Mouse (Mus musculus) stomach, embryonic 14.5 days (tissue): ENCODE measurements at regions not wholly inside any gene's neighbourhood (a gene's known extent, or its start where the extent isn't known, plus 50 kb on each side); places are given as distances from the start of the nearest gene placed in this dataset.

Source experiments
- ATAC-seq: fragments of 200-750 bp; cut with Nextera tagmentation; 2 replicates; pipeline ENCODE4 v1.8.0; 2017; ENCODE audit warnings: low read depth, moderate TSS enrichment; ENCODE audit not compliant: insufficient number of reproducible peaks, insufficient read depth, low FRiP score
- H3K27ac ChIP-seq: fragments of 300-500 bp; sonication (generic); 2 replicates; pipeline ENCODE4 v1.5.1; 2014; ENCODE audit warnings: mild to moderate bottlenecking, low read length, moderate library complexity, mixed read lengths
- H3K27me3 ChIP-seq: fragments of 300-500 bp; sonication (generic); 2 replicates; pipeline ENCODE4 v1.6.1; 2014; ENCODE audit warnings: low read length, control low read depth, mixed read lengths; ENCODE audit not compliant: control insufficient read depth, insufficient read depth
- H3K36me3 ChIP-seq: fragments of 300-500 bp; sonication (generic); 2 replicates; pipeline ENCODE4 v1.6.1; 2014; ENCODE audit warnings: mild to moderate bottlenecking, control low read depth, low read length, moderate library complexity, mixed read lengths; ENCODE audit not compliant: control insufficient read depth, insufficient read depth
- H3K4me1 ChIP-seq: fragments of 300-500 bp; sonication (generic); 2 replicates; pipeline ENCODE4 v1.6.1; 2014; ENCODE audit warnings: low read length, control low read depth, mixed read lengths; ENCODE audit not compliant: control insufficient read depth, insufficient read depth
- H3K4me2 ChIP-seq: fragments of 300-500 bp; sonication (generic); replicated peaks from 2 replicates; pipeline ENCODE4 v1.6.1; 2014; ENCODE audit warnings: low read depth, low read length, control low read depth
- H3K4me3 ChIP-seq: fragments of 300-500 bp; sonication (generic); 2 replicates; pipeline ENCODE4 v1.5.1; 2014; ENCODE audit warnings: low read depth, low read length, control low read depth
- H3K9ac ChIP-seq: fragments of 300-500 bp; sonication (generic); replicated peaks from 2 replicates; pipeline ENCODE4 v1.6.1; 2014; ENCODE audit warnings: low read depth, mild to moderate bottlenecking, control low read depth, low read length, moderate library complexity, mixed read lengths
- H3K9me3 ChIP-seq: fragments of 300-500 bp; sonication (generic); 2 replicates; pipeline ENCODE4 v1.6.1; 2016; ENCODE audit warnings: low read depth, low read length, control low read depth; ENCODE audit not compliant: control insufficient read depth
- WGBS: fragments of 180-500 bp; shearing (Covaris S2); extraction: QIAGEN DNeasy Blood & Tissue Kit; methylation state at CpG from one replicate; pipeline ENCODE4 v1.1.7; 2014; 5-methylcytosine and 5-hydroxymethylcytosine counted together

GRCm38 (mm10) chr10:21470589-21470988 lies 93.5 kb downstream of the Aldh8a1 start:
- Histone ChIP-seq H3K27ac (no peak overlapping the region), H3K36me3 (no peaks in the 10 kb centered on the region), H3K27me3 (no peaks in the 10 kb centered on the region), H3K4me1 (no peaks in the 10 kb centered on the region), H3K9me3 (no peaks in the 10 kb centered on the region), H3K4me2 (no peak overlapping the region), H3K9ac (no peak overlapping the region), H3K4me3 (no peak overlapping the region)
- ATAC-seq = no peak
- WGBS = 83% methylated on average over 20 of the region's 20 CpGs

GRCm38 (mm10) chr10:21474242-21474641 lies 97.2 kb downstream of the Aldh8a1 start:
- no peak overlapping the region for H3K4me3 ChIP-seq
- no peaks in the 10 kb centered on the region for H3K27me3 ChIP-seq
- no peaks in the 10 kb centered on the region for H3K4me1 ChIP-seq
- H3K27ac ChIP-seq = no peak overlapping the region
- H3K9me3 ChIP-seq = no peaks in the 10 kb centered on the region
- H3K4me2 ChIP-seq = no peak overlapping the region
- WGBS = 74% methylated on average over 7 of the region's 7 CpGs
- no peak for ATAC-seq
- no peak overlapping the region for H3K9ac ChIP-seq
- no peaks in the 10 kb centered on the region for H3K36me3 ChIP-seq

- no peaks in the 10 kb centered on the region for H3K4me1 ChIP-seq
- no peaks in the 10 kb centered on the region for H3K27me3 ChIP-seq
- no peak overlapping the region for H3K4me3 ChIP-seq
- no peak overlapping the region for H3K4me2 ChIP-seq
- no peak overlapping the region for H3K9ac ChIP-seq
- peaks cover 3% of the 10 kb centered on the region; the same call in 1 of the 2 replicates for H3K9me3 ChIP-seq
- WGBS = 80% methylated on average over 3 of the region's 3 CpGs
- H3K36me3 ChIP-seq = no peaks in the 10 kb centered on the region
- no peak for ATAC-seq
- H3K27ac ChIP-seq = no peak overlapping the region
Observed at GRCm38 (mm10) chr10:21478004-21478403, 100.9 kb downstream of the Aldh8a1 start.

GRCm38 (mm10) chr10:21479403-21479802 lies 102.3 kb downstream of the Aldh8a1 start:
- 79% methylated on average over 3 of the region's 3 CpGs for WGBS
- peaks cover 3% of the 10 kb centered on the region; the same call in 1 of the 2 replicates for H3K9me3 ChIP-seq
- ATAC-seq = no peak
- H3K27me3 ChIP-seq = no peaks in the 10 kb centered on the region
- no peak overlapping the region for H3K9ac ChIP-seq
- H3K4me3 ChIP-seq = no peak overlapping the region
- H3K4me2 ChIP-seq = no peak overlapping the region
- H3K36me3 ChIP-seq = no peaks in the 10 kb centered on the region
- no peaks in the 10 kb centered on the region for H3K4me1 ChIP-seq
- H3K27ac ChIP-seq = no peak overlapping the region

GRCm38 (mm10) chr10:21481255-21481654 lies 104.2 kb downstream of the Aldh8a1 start:
- H3K4me1 ChIP-seq = no peaks in the 10 kb centered on the region
- no peaks in the 10 kb centered on the region for H3K27me3 ChIP-seq
- H3K27ac ChIP-seq = no peak overlapping the region
- no peak for ATAC-seq
- no peak overlapping the region for H3K4me2 ChIP-seq
- 85% methylated on average over 3 of the region's 3 CpGs for WGBS
- no peaks in the 10 kb centered on the region for H3K36me3 ChIP-seq
- no peak overlapping the region for H3K9ac ChIP-seq
- peaks cover 3% of the 10 kb centered on the region; the same call in 1 of the 2 replicates for H3K9me3 ChIP-seq
- H3K4me3 ChIP-seq = no peak overlapping the region

- Histone ChIP-seq H3K27ac (no peak overlapping the region), H3K4me1 (no peaks in the 10 kb centered on the region), H3K9ac (no peak overlapping the region), H3K27me3 (no peaks in the 10 kb centered on the region), H3K36me3 (no peaks in the 10 kb centered on the region), H3K9me3 (peaks cover 3% of the 10 kb centered on the region; the same call in 1 of the 2 replicates), H3K4me3 (no peak overlapping the region), H3K4me2 (no peak overlapping the region)
- no peak for ATAC-seq
- 64% methylated on average over 4 of the region's 4 CpGs for WGBS
Observed at GRCm38 (mm10) chr10:21482055-21482454, 105.0 kb downstream of the Aldh8a1 start.

GRCm38 (mm10) chr10:21482659-21483058 lies 105.6 kb downstream of the Aldh8a1 start:
- no peaks in the 10 kb centered on the region for H3K4me1 ChIP-seq
- no peak overlapping the region for H3K9ac ChIP-seq
- no peak overlapping the region for H3K4me3 ChIP-seq
- no peaks in the 10 kb centered on the region for H3K36me3 ChIP-seq
- peaks cover 3% of the 10 kb centered on the region; the same call in 1 of the 2 replicates for H3K9me3 ChIP-seq
- no peak overlapping the region for H3K27ac ChIP-seq
- WGBS = 69% methylated on average over 9 of the region's 9 CpGs
- no peak for ATAC-seq
- no peaks in the 10 kb centered on the region for H3K27me3 ChIP-seq
- no peak overlapping the region for H3K4me2 ChIP-seq

GRCm38 (mm10) chr10:21483373-21483772 lies 106.3 kb downstream of the Aldh8a1 start:
- Histone ChIP-seq H3K9ac (no peak overlapping the region), H3K9me3 (peaks cover 3% of the 10 kb centered on the region; the same call in 1 of the 2 replicates), H3K36me3 (no peaks in the 10 kb centered on the region), H3K4me1 (no peaks in the 10 kb centered on the region), H3K27me3 (no peaks in the 10 kb centered on the region), H3K4me2 (no peak overlapping the region), H3K27ac (no peak overlapping the region), H3K4me3 (no peak overlapping the region)
- 90% methylated on average over 3 of the region's 3 CpGs for WGBS
- no peak for ATAC-seq

- Histone ChIP-seq H3K4me3 (no peak overlapping the region), H3K27ac (no peak overlapping the region), H3K4me2 (no peak overlapping the region), H3K36me3 (no peaks in the 10 kb centered on the region), H3K9me3 (no peaks in the 10 kb centered on the region), H3K9ac (no peak overlapping the region), H3K27me3 (no peaks in the 10 kb centered on the region), H3K4me1 (no peaks in the 10 kb centered on the region)
- WGBS = 61% methylated on average over 7 of the region's 7 CpGs
- ATAC-seq = peak; percentile 89
Observed at GRCm38 (mm10) chr10:21488374-21488930, 104.5 kb upstream of the 1700020N01Rik start.
